Mouse (Mus musculus) monocyte, adult 2 months (primary cell): ENCODE measurements around the gene Plekha4.
A peak's percentile ranks its signal among the peaks of the same experiment; 100 is the strongest.
"Not testable (repeated sequence)": the region's sequence is repeated elsewhere in the genome, so short reads cannot be mapped to it uniquely, and the experiment has no call there.

ENCODE experiments used
- DNase-seq, 2 experiments: peaks; one replicate each; pipeline ENCODE4 v3.0.0; 2022; ENCODE audit warnings: low spot score in 2 of 2, low read depth in 1 of 2

The Plekha4 gene

GRCm38 (mm10) chr7:45509181-45509882, 16.8 kb upstream of the Plekha4 start:
- no peak for DNase-seq

DNA sequence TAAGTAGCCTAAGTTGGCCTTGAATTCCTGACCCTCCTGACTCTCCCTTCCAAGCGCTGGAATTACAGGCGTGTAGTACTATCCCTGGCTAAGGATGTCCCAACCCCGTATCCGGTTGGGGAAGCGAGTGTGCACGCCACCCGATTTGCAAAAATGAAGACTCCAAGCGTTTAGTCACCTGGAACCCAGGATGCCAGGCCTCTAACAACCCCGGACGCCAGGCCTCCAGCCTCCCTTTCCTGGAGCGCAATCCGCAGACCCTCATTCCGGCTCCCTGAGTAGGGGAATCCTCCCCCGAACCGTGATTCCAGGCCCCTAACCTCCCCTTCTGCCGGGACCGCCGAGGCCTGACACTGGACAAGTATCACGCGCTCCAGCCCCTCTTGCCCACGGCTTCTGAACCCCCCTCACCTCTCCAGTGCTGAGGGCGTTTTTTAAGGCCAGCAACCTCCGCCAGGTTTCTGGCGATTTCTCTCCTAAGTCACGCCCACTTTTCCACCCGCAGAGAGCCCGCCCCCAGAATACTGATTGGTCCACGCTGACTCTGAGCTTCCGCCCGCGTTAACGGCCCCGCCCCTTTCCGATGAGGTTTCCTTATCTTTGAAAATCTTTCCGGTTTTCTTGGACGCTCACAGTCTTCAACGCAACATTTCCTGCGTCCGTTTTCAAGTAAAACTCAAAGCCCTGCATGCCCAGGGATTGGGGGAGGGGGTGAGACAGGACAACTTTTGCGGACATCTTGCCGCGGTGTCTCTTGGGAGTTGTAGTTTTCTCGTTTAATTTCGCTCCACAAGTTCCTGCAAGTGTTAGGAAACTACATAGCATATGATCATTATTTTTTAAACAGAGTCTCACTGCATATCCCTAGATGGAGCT, 16.0 kb upstream of the Plekha4 start, which contains the start of gene Nucb1:
TSS of gene Nucb1 (minus strand) at position 495 of the 876 bp plus-strand sequence.
- peak; percentile 71 to 84 for DNase-seq

DNA sequence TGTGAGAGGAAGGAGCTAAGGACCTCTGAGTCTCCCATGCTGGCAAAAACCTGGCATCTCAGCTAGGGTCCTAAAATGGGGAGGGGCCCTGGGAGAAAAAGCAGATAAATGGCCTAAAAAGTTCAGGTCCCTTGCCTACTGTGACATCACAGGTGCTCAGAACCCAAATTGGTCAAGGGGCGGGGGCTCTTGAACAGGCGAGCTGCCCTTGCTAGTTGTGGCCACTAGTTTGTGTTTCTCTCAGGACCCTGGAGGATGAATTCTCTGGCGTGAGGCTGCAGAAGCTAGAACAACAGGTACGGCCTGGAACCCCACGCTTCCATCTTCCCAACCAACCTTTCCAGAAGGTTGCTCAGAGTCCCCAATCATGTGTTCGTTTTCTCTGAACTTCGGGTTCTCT, 11.7 kb upstream of the Plekha4 start:
- no peak for DNase-seq

DNA sequence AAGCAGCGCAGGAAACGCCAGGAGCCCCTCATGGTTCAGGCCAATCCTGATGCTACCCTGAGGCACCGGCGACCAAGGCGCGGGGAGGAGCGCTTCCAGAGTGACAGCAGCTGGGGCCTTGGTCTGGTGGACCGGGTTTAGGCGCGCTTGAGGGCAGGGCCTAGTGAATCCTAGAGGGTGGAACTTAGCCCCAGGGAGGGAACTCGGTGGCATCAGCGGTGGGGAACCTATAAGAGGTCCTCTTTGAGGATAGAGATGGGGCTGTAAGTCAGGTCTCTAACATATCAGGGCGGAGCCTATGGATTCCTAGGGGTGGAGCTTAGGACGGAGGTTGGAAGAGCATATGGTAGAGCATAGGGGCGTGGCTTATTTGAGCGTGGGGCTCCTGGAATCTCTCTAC, 10.7 kb upstream of the Plekha4 start:
- DNase-seq: no peak

GRCm38 (mm10) chr7:45516846-45517245, 9.3 kb upstream of the Plekha4 start:
- not testable (repeated sequence) for DNase-seq

DNA sequence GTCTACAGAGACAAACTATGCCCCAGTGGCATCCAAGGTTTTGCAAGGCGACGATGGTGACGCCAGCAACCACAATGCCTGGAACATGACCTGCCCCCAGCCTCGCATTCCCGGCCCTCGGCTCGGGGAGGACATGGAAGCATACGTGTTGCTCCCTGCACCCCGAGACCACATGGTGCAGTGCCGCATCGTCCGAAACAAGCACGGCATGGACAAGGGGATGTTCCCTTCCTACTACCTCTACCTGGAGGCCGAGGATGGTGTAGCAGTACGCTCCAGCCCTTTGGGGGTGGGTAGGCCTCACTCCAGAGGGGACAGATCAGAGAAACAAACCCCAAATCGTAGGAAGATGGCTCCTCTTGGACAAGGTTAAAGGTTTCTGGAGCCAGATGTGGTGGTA, 7.5 kb upstream of the Plekha4 start:
- DNase-seq: no peak

DNA sequence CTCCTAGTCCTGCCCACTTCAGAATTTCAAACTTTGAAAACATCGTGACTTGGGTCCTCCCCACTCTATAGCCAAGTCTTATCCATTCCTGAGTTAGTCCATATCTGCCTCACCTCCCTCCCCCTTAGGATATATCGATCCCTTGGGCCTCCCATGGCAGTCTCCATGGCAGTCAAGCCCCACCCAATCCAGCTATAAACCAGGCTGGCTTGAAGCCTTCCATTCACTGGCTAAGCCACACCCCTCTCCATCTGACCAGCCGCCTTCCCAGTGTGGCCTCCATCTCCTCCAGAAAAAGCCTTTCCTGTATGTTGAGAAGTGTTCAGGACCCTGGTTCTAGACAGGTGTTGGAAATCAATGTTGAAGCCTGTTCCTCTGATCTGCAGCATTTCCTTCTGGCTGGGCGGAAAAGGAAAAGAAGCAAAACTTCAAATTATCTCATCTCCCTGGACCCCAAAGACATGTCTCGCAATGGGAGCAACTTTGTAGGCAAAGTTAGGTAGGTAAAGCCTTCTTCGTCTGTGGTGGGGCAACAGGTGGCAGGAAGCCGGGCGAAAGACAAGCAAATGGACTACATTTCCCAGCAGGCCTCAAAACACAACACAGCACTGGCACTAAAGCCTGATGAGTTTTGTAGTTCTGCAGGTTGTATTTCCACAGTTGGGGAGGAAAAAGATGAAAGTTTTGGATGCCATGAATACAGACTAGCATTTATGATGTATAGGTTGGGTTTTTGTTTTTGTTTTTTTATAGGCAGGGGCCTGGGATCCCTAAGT, 6.6 kb upstream of the Plekha4 start:
- DNase-seq: no peak

DNA sequence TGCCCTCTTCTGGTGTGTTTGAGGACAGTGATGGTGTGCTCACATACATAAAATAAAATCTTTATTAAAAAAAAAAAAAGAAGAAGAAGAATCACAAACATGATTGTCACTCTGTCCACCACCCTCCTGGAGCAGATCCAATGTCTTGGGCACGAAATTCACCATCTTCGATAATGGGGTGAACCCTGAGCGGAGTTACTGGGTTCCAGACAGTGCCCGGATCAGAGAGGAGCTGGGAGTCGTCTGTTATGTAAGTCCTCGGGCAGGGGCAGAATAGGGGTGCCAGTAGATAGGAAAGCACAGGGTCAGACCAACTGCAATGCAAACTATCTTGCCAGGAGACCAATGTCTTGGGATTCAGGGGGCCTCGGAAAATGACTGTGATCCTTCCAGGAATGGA, 5.5 kb upstream of the Plekha4 start:
- no peak for DNase-seq

DNA sequence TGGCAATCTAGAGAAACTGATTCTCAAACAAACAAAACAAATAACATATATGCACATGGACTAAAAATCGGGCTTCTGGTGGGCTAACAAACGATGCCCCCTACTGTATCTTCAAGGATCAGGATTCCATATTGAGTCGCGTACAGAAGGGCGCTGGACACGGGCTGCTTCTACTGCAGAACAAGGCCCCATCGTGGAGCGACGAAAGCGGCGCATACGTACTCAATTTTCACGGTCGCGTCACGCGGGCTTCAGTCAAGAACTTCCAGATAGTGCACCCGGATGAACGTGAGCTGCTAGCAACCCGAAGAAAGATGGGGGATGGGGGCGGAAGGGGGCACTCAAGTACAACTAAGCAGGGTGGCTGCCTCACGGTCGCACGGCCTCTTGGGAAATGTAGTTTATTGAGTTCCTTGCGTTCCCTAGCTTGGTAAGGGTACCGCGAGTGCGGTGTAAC, 4.4 kb upstream of the Plekha4 start:
- DNase-seq: peak; percentile 55 to 78

DNA sequence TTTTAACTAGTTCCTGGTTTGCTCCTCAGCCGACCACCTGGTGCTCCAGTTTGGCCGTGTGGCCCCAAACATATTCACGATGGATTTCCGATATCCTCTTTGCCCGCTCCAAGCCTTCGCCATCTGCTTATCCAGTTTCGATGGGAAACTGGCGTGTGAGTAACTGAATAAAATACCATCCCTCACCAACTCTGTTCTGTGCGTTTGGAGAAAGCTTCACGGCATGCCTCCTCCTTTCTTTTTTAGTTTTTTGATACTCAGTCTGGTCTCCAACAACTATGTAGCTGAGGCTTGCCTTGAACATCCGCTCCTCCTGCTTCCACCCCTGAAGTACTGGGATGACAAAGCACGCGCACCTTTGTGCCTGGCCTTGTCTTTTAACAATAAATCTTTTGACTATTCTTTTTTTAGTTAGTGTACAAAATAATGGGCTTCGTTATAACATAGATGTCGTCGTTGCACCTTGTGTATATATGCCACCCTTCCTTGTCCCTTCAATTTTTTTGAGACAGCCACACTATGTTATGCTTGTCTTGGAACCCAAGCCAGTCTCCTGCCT, 3.9 kb upstream of the Plekha4 start:
- no peak for DNase-seq

GRCm38 (mm10) chr7:45522957-45523676, 3.0 kb upstream of the Plekha4 start:
- DNase-seq: no peak

GRCm38 (mm10) chr7:45523678-45524170, 2.4 kb upstream of the Plekha4 start:
- no peak for DNase-seq

GRCm38 (mm10) chr7:45524841-45525621, 1.1 kb upstream of the Plekha4 start:
- no peak for DNase-seq

DNA sequence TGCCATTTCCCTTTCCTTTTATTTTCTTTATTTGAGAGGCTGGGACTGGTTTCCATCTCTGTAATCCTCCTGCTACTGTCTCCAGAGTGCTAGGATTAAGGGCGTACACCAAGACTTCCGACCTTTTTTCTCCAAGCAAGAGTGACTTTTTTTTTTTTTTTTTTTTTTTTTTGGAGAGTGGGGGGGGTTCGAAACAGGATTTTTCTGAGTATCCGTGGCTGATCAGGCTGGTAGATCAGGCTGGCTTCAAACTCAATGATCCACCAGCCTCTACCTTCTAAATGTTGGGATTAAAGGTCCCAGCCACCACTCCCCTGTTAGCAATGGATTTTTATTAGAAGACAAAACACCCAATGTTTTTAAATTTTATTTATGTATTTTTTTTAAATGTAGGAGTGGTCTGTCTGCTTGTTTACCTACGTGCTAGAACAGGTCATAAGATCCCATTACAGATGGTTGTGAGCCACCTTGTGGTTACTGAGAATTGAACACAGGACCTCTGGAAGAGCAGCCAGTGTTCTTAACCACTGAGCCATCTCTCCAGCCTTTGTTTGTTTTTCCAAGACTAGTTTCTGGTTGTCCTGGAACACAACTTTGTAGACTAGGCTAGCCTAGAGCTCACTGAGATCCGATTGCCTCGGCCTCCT, 467 bp downstream of the Plekha4 start:
- no peak for DNase-seq

- not testable (repeated sequence) for DNase-seq
Observed at GRCm38 (mm10) chr7:45527169-45527568, 1.0 kb downstream of the Plekha4 start.

DNA sequence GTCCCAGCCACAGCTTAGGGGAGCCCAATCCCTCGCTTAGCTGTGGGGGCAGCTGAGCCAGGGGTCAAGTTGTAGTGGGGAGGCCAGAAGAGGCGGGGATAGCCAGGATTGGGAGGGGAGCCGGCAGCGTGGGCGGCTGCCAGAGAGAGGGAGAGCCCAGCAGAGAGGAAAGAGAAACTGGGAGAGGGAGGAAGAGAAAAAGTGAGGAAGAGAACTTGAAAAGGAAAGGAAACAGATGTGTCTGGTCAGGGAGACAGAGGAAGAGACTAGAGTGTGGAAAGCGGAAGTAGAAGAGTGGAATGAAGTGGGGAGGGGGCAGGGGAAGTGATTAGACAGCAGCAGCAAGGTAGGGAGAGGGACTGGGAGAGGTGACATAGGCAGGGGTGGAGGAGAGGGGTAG, 3.3 kb downstream of the Plekha4 start:
- no peak for DNase-seq

DNA sequence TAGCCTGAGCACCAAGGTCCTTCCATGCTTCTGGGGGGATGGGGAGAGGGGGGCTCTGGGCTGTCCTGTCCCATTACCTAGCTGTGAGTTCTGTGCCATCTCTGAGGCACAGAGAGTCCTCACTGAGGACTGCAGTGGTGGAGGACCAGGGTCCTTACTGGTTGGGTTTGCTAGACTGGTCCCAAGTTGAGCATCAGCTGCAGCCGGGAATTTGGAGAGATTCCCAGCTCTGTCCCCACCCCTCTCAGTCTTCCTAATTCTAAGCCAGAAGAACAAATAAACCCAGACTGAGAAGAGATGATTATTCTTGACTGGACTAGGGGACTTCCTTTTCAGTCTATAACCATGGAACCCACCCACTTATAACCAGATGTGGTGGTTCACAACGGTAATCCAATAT, 4.5 kb downstream of the Plekha4 start:
- no peak for DNase-seq

DNA sequence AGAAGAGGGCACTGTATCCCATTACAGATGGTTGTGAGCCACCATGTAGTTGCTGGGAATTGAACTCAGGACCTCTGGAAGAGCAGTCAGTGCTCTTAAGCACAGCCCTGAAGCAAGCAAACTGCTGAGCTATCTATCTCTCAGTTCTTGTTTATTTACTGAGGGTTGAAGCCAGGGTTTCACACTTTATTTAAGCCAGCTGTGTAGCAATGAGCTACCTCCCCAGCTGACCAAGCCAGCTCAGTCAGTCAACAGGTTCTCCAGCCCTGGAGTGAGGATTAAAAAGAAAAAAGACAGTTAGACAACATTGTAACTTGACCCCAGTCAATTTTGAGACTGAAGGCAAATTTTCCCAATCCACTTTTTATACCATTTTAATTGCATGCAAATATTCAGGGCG, 9.5 kb downstream of the Plekha4 start:
- no peak for DNase-seq

- DNase-seq: no peak
Observed at GRCm38 (mm10) chr7:45537602-45538001, 11.5 kb downstream of the Plekha4 start.
